Comparison of ENCODE assay signal across 14 mouse cellular contexts in the genomic region with DNA sequence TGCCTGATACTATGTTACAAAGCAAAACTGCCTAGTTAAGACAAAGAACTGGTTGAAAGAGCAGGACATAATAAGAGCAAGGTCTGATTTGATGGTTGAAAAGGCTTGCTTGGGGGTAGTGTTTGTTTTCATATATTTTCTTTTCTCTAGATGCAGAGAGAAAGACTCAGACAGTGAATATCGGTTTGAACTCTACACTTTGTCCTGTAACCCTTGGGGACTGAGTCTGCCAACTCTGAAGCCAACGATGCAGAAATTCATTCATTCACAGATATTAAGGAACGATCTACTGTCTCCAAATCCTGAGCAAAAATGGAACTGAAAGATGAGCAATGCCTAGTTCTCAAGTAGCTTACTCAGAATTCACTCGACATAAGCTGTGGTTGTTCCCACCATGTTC. TPM values are rescaled to one million over a fixed set of nuclear protein-coding genes. Genes with fewer than 3 reads are reported as not detected.
DNase-seq lines count a peak whose midpoint lies in the region; ATAC-seq and TF ChIP-seq lines count a peak whose summit lies in the region.
"Had no signal": no experiment of that assay in that cellular context is flagged by ENCODE, and none has a peak within 500 bp of the region (broad histone marks: within the 10 kb centered on the region; RNA-seq: fewer than 3 reads in every experiment).

No protein-coding gene starts in this region.

- no peak for TF ChIP-seq EP300 in heart, adult 2 months (IDR thresholded peaks at IDR 0.05; ENCODE audit: insufficient read depth, low read depth, low read length)

- no peak for TF ChIP-seq POLR2A in heart, adult 2 months (IDR thresholded peaks at IDR 0.05; ENCODE audit: insufficient read depth, low read depth, low read length)
- no peak for TF ChIP-seq POLR2A in kidney, adult 2 months (IDR thresholded peaks at IDR 0.05; ENCODE audit: low read depth, low read length)
- no peak for TF ChIP-seq POLR2A in myocyte (IDR thresholded peaks at IDR 0.05; ENCODE audit: insufficient read length, low read depth)

- 80% methylated on average over 4 of the region's 4 CpGs for WGBS in heart, adult 2 months
- 43% methylated on average over 4 of the region's 4 CpGs for WGBS in kidney, adult 2 months
- WGBS in midbrain, embryonic 10.5 days = 64% methylated on average over 4 of the region's 4 CpGs
- WGBS in midbrain, embryonic 14.5 days = 61% methylated on average over 4 of the region's 4 CpGs

- H3K9me3 ChIP-seq in midbrain, embryonic 10.5 days (replicated peaks) = no peaks in the 10 kb centered on the region
- no peaks in the 10 kb centered on the region for H3K9me3 ChIP-seq in midbrain, embryonic 14.5 days (ENCODE audit: control insufficient read depth, low read length)
- H3K9me3 ChIP-seq: hindbrain, embryonic 15.5 days had no signal

- H3K4me2 ChIP-seq in midbrain, embryonic 14.5 days (ENCODE audit: low read length) = no peak overlapping the region
- peak overlapping the region; percentile 57 for H3K4me2 ChIP-seq in myocyte (ENCODE audit: low read depth)
- H3K4me2 ChIP-seq: hindbrain, embryonic 15.5 days; liver, embryonic 11.5 days; midbrain, embryonic 11.5 days had no signal

- H3K4me3 ChIP-seq in heart, adult 2 months = no peak overlapping the region
- H3K4me3 ChIP-seq in kidney, adult 2 months (ENCODE audit: insufficient read depth, low read depth, low read length) = no peak overlapping the region
- no peak overlapping the region for H3K4me3 ChIP-seq in midbrain, embryonic 10.5 days
- no peak overlapping the region for H3K4me3 ChIP-seq in midbrain, embryonic 14.5 days (replicated peaks; ENCODE audit: low read depth, low read length)
- H3K4me3 ChIP-seq in myocyte = no peak overlapping the region
- H3K4me3 ChIP-seq: hindbrain, embryonic 15.5 days had no signal

- H3K27me3 ChIP-seq in heart, adult 2 months (ENCODE audit: control insufficient read depth, insufficient read depth, low read length) = no peaks in the 10 kb centered on the region
- no peaks in the 10 kb centered on the region for H3K27me3 ChIP-seq in kidney, adult 2 months (replicated peaks; ENCODE audit: control insufficient read depth, insufficient read depth, low read length)
- no peaks in the 10 kb centered on the region for H3K27me3 ChIP-seq in midbrain, embryonic 10.5 days (ENCODE audit: low read depth, poor library complexity, severe bottlenecking)
- no peaks in the 10 kb centered on the region for H3K27me3 ChIP-seq in midbrain, embryonic 14.5 days (ENCODE audit: control insufficient read depth, insufficient read depth, low read length)
- H3K27me3 ChIP-seq in myocyte (ENCODE audit: control insufficient read depth, insufficient read depth, insufficient read length) = no peaks in the 10 kb centered on the region
- H3K27me3 ChIP-seq: hindbrain, embryonic 15.5 days had no signal

- intact Hi-C loops in heart, adult 2 months (cut with DNase I) = no loop called here

- H3K36me3 ChIP-seq in heart, adult 2 months (ENCODE audit: control insufficient read depth, insufficient read depth, low read length) = no peaks in the 10 kb centered on the region
- H3K36me3 ChIP-seq in kidney, adult 2 months (ENCODE audit: control insufficient read depth, insufficient read depth, low read length) = no peaks in the 10 kb centered on the region
- H3K36me3 ChIP-seq in midbrain, embryonic 10.5 days = no peaks in the 10 kb centered on the region
- H3K36me3 ChIP-seq in midbrain, embryonic 14.5 days (ENCODE audit: control insufficient read depth, insufficient read depth, low read length) = no peaks in the 10 kb centered on the region
- H3K36me3 ChIP-seq in myocyte (ENCODE audit: control insufficient read depth, insufficient read depth) = no peaks in the 10 kb centered on the region
- H3K36me3 ChIP-seq: hindbrain, embryonic 15.5 days had no signal

- no peaks in the 10 kb centered on the region for H3K79me2 ChIP-seq in heart, adult 2 months (replicated peaks; ENCODE audit: control insufficient read depth, insufficient read depth, low read length)
- no peaks in the 10 kb centered on the region for H3K79me2 ChIP-seq in myocyte (ENCODE audit: control insufficient read depth, insufficient read depth)

- no peak overlapping the region for H3ac ChIP-seq in myocyte (ENCODE audit: control insufficient read depth, insufficient read length)

- H3K4me1 ChIP-seq in heart, adult 2 months (ENCODE audit: control insufficient read depth, insufficient read depth, low read length) = peaks cover 2% of the 10 kb centered on the region; the same call in 1 of the 2 replicates
- peaks cover 18% of the 10 kb centered on the region for H3K4me1 ChIP-seq in kidney, adult 2 months (ENCODE audit: control insufficient read depth, insufficient read depth, low read length)
- peaks cover 62% of the 10 kb centered on the region for H3K4me1 ChIP-seq in midbrain, embryonic 10.5 days
- H3K4me1 ChIP-seq in midbrain, embryonic 14.5 days (ENCODE audit: control insufficient read depth, insufficient read depth, low read length) = 0 out of 2 replicates have a peak, but pooled peaks cover 3% of the 10 kb centered on the region

- ATAC-seq in midbrain, embryonic 14.5 days (ENCODE audit: low FRiP score, low TSS enrichment) = no peak

- no peak for DNase-seq in heart, adult 2 months
- DNase-seq in heart, adult 8-10 months (ENCODE audit: low spot score) = no peak
- peak; percentile 72 for DNase-seq in kidney, adult 2 months
- DNase-seq in kidney, postnatal 10 days = no peak
- DNase-seq in midbrain, embryonic 10.5 days (ENCODE audit: low spot score) = no peak
- no peak for DNase-seq in midbrain, embryonic 14.5 days
- DNase-seq: cerebellum, adult 11 months; layer of hippocampus, postnatal 36 days; right cerebral cortex, postnatal 25 days; thymus, postnatal 36 days had no signal

- H3K9ac ChIP-seq in heart, adult 2 months (ENCODE audit: low read depth, low read length) = no peak overlapping the region
- H3K9ac ChIP-seq in midbrain, embryonic 14.5 days (replicated peaks; ENCODE audit: low read length) = no peak overlapping the region
- H3K9ac ChIP-seq: hindbrain, embryonic 15.5 days had no signal

- H3K27ac ChIP-seq in heart, adult 2 months = peak overlapping the region; percentile 66
- H3K27ac ChIP-seq in kidney, adult 2 months (ENCODE audit: insufficient read depth, low read depth, low read length) = peak overlapping the region; percentile 49; the same call in 1 of the 2 replicates
- H3K27ac ChIP-seq in midbrain, embryonic 10.5 days (replicated peaks) = peak overlapping the region; percentile 89
- no peak overlapping the region for H3K27ac ChIP-seq in midbrain, embryonic 14.5 days (replicated peaks; ENCODE audit: low read depth, low read length)

- no peak for TF ChIP-seq CTCF in heart, adult 2 months (IDR thresholded peaks at IDR 0.05)
- no peak for TF ChIP-seq CTCF in kidney, adult 2 months (conservative IDR thresholded peaks at IDR 0.05; ENCODE audit: insufficient read depth, insufficient read length, low read depth, low read length)

TF ChIP-seq in myocyte, 11 proteins besides CTCF, POLR2A, EP300 and RAD21:
- no peak for TF ChIP-seq USF1 (IDR thresholded peaks at IDR 0.05; ENCODE audit: low read depth)
- no peak for TF ChIP-seq CEBPB (IDR thresholded peaks at IDR 0.05; ENCODE audit: insufficient read depth, poor library complexity, severe bottlenecking)
- no peak for TF ChIP-seq E2F4 (IDR thresholded peaks at IDR 0.05; ENCODE audit: insufficient read depth)

RNA-seq across cellular contexts. Expression of a gene that starts 39.7 kb away (rescaled TPM):
- total RNA-seq in heart, adult 2 months (2021) = 10 to 100 TPM; 27.0 to 29.0 TPM
- polyA plus RNA-seq in heart, adult 2 months (2012; rRNA removed) = 15.3 and 32.0 TPM in 2 replicates
- 10 to 100 TPM; 23.9 to 43.8 (median 34.0) TPM for total RNA-seq in heart, adult 8-10 months (2022)
- polyA plus RNA-seq in kidney, adult 2 months (2012; rRNA removed) = 12.2 and 12.3 TPM in 2 replicates
- 3.0 and 4.0 TPM in 2 replicates for polyA plus RNA-seq in midbrain, embryonic 10.5 days (2016; fragmentation: Nextera tagmentation; extraction: Ambion mirVana)
- 5.4 and 9.2 TPM in 2 replicates for polyA plus RNA-seq in midbrain, embryonic 14.5 days (2014; fragmentation: Nextera tagmentation; extraction: Ambion mirVana)
- polyA plus RNA-seq in myocyte (2012; fragmentation: generic; extraction: Trizol) = 21.8 TPM

RNA-seq across cellular contexts. Expression of a gene that starts 53.7 kb away (rescaled TPM):
- total RNA-seq in heart, adult 2 months (2021) = 10 to 100 TPM; 29.9 to 31.4 TPM
- 17.2 and 20.9 TPM in 2 replicates for polyA plus RNA-seq in heart, adult 2 months (2012; rRNA removed)
- total RNA-seq in heart, adult 8-10 months (2022) = 10 to 100 TPM; 18.2 to 26.3 (median 22.8) TPM
- polyA plus RNA-seq in kidney, adult 2 months (2012; rRNA removed) = 6.5 and 7.8 TPM in 2 replicates
- 66.1 and 69.7 TPM in 2 replicates for polyA plus RNA-seq in midbrain, embryonic 10.5 days (2016; fragmentation: Nextera tagmentation; extraction: Ambion mirVana)
- 57.2 and 71.5 TPM in 2 replicates for polyA plus RNA-seq in midbrain, embryonic 14.5 days (2014; fragmentation: Nextera tagmentation; extraction: Ambion mirVana)
- polyA plus RNA-seq in myocyte (2012; fragmentation: generic; extraction: Trizol) = 58.8 TPM
